ENCODE assay signal across 14 mouse cellular contexts in the genomic region with DNA sequence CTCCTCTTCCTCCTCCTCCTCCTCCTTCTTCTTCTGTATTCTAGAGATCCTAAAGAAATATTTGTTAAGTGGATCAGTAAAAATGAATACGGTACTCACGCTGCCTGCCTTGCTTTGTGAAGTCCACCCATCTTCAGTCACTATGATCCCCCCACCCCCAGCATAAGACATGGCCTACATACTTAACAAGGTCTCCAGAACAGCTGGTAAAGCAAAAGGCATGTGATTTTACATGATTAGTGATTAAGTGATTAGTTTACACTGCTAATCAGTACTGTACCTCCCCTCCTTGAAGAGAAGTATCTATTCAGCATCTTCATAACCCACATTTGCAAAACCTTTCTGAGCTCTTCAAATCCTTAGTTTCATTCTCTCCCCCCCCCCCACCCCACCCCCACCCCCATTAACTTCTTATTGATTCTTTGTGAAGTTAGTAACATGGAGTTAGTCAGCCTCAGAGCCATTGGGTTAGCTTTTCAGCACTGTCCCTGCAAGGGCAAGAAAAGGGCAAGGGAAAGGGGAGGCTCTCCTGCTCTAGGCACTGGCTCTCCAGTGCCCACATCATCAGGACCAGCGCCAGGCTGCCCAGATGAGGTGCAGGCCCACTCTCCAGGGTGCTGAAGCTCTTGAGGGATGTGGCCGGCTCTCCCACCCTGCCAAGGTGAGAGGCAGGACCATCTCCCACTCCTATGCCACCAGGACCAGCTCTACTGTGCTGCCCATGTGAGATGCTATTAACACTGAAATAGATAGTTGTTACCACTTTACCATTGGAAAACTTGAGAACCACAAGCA. TPM values are rescaled to one million over a fixed set of nuclear protein-coding genes. Genes with fewer than 3 reads are reported as not detected.
A peak's percentile ranks its signal among the peaks of the same experiment; 100 is the strongest.
DNase-seq lines count a peak whose midpoint lies in the region; ATAC-seq and TF ChIP-seq lines count a peak whose summit lies in the region.
"Had no signal": no experiment of that assay in that cellular context is flagged by ENCODE, and none has a peak within 500 bp of the region (broad histone marks: within the 10 kb centered on the region; RNA-seq: fewer than 3 reads in every experiment).

No protein-coding gene starts in this region.

- no peak for TF ChIP-seq CTCF in MEL (IDR thresholded peaks at IDR 0.05 in 2 of 3, conservative IDR thresholded peaks at IDR 0.05 in 1 of 3; ENCODE audit: control insufficient read depth in 1 of 3, insufficient read depth in 1 of 3, low read depth in 2 of 3, low read length in 3 of 3, poor library complexity in 1 of 3, severe bottlenecking in 1 of 3)

- no peak for TF ChIP-seq EP300 in MEL (IDR thresholded peaks at IDR 0.05; ENCODE audit: low read depth in 1 of 2, low read length in 2 of 2)

- H3K4me3 ChIP-seq in forebrain, embryonic 14.5 days (ENCODE audit: low read depth, low read length) = no peak overlapping the region
- H3K4me3 ChIP-seq in forebrain, embryonic 15.5 days = no peak overlapping the region
- H3K4me3 ChIP-seq in kidney, embryonic 14.5 days (ENCODE audit: low read length) = no peak overlapping the region
- H3K4me3 ChIP-seq in MEL (ENCODE audit: control insufficient read depth in 1 of 2, insufficient read depth in 1 of 2, low read depth in 2 of 2, low read length in 2 of 2) (no peak overlapping the region), myocyte (no peak overlapping the region)
- no peak overlapping the region for H3K4me3 ChIP-seq in intestine, embryonic 16.5 days (ENCODE audit: low read length)
- H3K4me3 ChIP-seq: heart, embryonic 15.5 days; hindbrain, embryonic 10.5 days; midbrain, embryonic 10.5 days had no signal

- no peaks in the 10 kb centered on the region for H3K27me3 ChIP-seq in forebrain, embryonic 14.5 days (replicated peaks; ENCODE audit: control insufficient read depth, insufficient read depth, low read length)
- H3K27me3 ChIP-seq in forebrain, embryonic 15.5 days = no peaks in the 10 kb centered on the region
- no peaks in the 10 kb centered on the region for H3K27me3 ChIP-seq in kidney, embryonic 14.5 days (ENCODE audit: control insufficient read depth, insufficient read depth, low read length)
- no peaks in the 10 kb centered on the region for H3K27me3 ChIP-seq in MEL (ENCODE audit: control insufficient read depth in 1 of 2, insufficient read depth in 2 of 2, low read length in 2 of 2)
- no peaks in the 10 kb centered on the region for H3K27me3 ChIP-seq in myocyte (ENCODE audit: control insufficient read depth, insufficient read depth, insufficient read length)
- H3K27me3 ChIP-seq in intestine, embryonic 16.5 days (replicated peaks; ENCODE audit: control insufficient read depth, insufficient read depth, low read length) = no peaks in the 10 kb centered on the region
- H3K27me3 ChIP-seq: heart, embryonic 15.5 days had no signal

- no peaks in the 10 kb centered on the region for H3K9me3 ChIP-seq in forebrain, embryonic 14.5 days (replicated peaks; ENCODE audit: control insufficient read depth, low read length)
- no peaks in the 10 kb centered on the region for H3K9me3 ChIP-seq in forebrain, embryonic 15.5 days
- H3K9me3 ChIP-seq in kidney, embryonic 14.5 days (ENCODE audit: control insufficient read depth, low read length) = no peaks in the 10 kb centered on the region
- no peaks in the 10 kb centered on the region for H3K9me3 ChIP-seq in MEL (replicated peaks; ENCODE audit: insufficient read depth, low read length)
- no peaks in the 10 kb centered on the region for H3K9me3 ChIP-seq in intestine, embryonic 16.5 days (ENCODE audit: control insufficient read depth, low read length)
- H3K9me3 ChIP-seq: heart, embryonic 15.5 days; hindbrain, embryonic 10.5 days; midbrain, embryonic 10.5 days had no signal

- no peak overlapping the region for H3K27ac ChIP-seq in forebrain, embryonic 14.5 days (ENCODE audit: low read depth, low read length)
- H3K27ac ChIP-seq in forebrain, embryonic 15.5 days (replicated peaks) = no peak overlapping the region
- no peak overlapping the region for H3K27ac ChIP-seq in kidney, embryonic 14.5 days (ENCODE audit: low read depth, low read length)
- H3K27ac ChIP-seq in MEL (ENCODE audit: control insufficient read depth, low read depth, low read length) = no peak overlapping the region
- H3K27ac ChIP-seq in intestine, embryonic 16.5 days (ENCODE audit: low read length) = no peak overlapping the region
- H3K27ac ChIP-seq: heart, embryonic 15.5 days; hindbrain, embryonic 10.5 days; midbrain, embryonic 10.5 days had no signal

- TF ChIP-seq POLR2A in MEL (IDR thresholded peaks at IDR 0.05; ENCODE audit: control insufficient read depth in 1 of 2, insufficient read depth in 1 of 2, low read depth in 1 of 2, low read length in 2 of 2, poor library complexity in 1 of 2) (no peak), myocyte (IDR thresholded peaks at IDR 0.05; ENCODE audit: insufficient read length, low read depth) (no peak)

- no peak overlapping the region for H3K4me2 ChIP-seq in forebrain, embryonic 14.5 days (ENCODE audit: low read length)
- no peak overlapping the region for H3K4me2 ChIP-seq in forebrain, embryonic 15.5 days (replicated peaks)
- H3K4me2 ChIP-seq in kidney, embryonic 14.5 days (replicated peaks; ENCODE audit: low read depth, low read length) = no peak overlapping the region
- H3K4me2 ChIP-seq in myocyte (ENCODE audit: low read depth) = peak overlapping the region; percentile 89
- H3K4me2 ChIP-seq in intestine, embryonic 16.5 days (ENCODE audit: low read depth, low read length) = no peak overlapping the region
- H3K4me2 ChIP-seq: heart, embryonic 15.5 days; liver, embryonic 11.5 days had no signal

- peak; percentile 4 for DNase-seq in forebrain, embryonic 14.5 days (ENCODE audit: low spot score)
- peak; percentile 16 to 29 for DNase-seq in kidney, postnatal 4 days
- peak; percentile 30 for DNase-seq in MEL (ENCODE audit: low read depth, low spot score)
- DNase-seq: cerebellum, adult 8-10 months; kidney, adult 18-20 months; thymus, postnatal 36 days had no signal

- no peaks in the 10 kb centered on the region for H3K36me3 ChIP-seq in forebrain, embryonic 14.5 days (ENCODE audit: control insufficient read depth, insufficient read depth, low read length)
- H3K36me3 ChIP-seq in forebrain, embryonic 15.5 days = no peaks in the 10 kb centered on the region
- no peaks in the 10 kb centered on the region for H3K36me3 ChIP-seq in kidney, embryonic 14.5 days (ENCODE audit: control insufficient read depth, insufficient read depth, low read length)
- H3K36me3 ChIP-seq in MEL (ENCODE audit: control insufficient read depth in 1 of 2, insufficient read depth in 2 of 2, low read length in 2 of 2) = peaks cover 0 to 27% of the 10 kb centered on the region in 2 experiments; a peak in 2 of 4 replicates
- H3K36me3 ChIP-seq in myocyte (ENCODE audit: control insufficient read depth, insufficient read depth) = no peaks in the 10 kb centered on the region
- H3K36me3 ChIP-seq in intestine, embryonic 16.5 days (ENCODE audit: control insufficient read depth, insufficient read depth, low read length) = no peaks in the 10 kb centered on the region
- H3K36me3 ChIP-seq: heart, embryonic 15.5 days; hindbrain, embryonic 10.5 days; midbrain, embryonic 10.5 days had no signal

- WGBS in forebrain, embryonic 14.5 days = 83% methylated on average over 4 of the region's 4 CpGs
- WGBS in forebrain, embryonic 15.5 days = 89% methylated on average over 4 of the region's 4 CpGs
- WGBS in kidney, embryonic 14.5 days = 78% methylated on average over 4 of the region's 4 CpGs
- WGBS in intestine, embryonic 16.5 days = 69% methylated on average over 4 of the region's 4 CpGs

- no peak for TF ChIP-seq RAD21 in MEL (IDR thresholded peaks at IDR 0.05; ENCODE audit: low read depth, low read length)

- H3ac ChIP-seq in myocyte (ENCODE audit: control insufficient read depth, insufficient read length) = no peak overlapping the region

- H3K9ac ChIP-seq in forebrain, embryonic 14.5 days (ENCODE audit: low read length) = no peak overlapping the region
- H3K9ac ChIP-seq in forebrain, embryonic 15.5 days (replicated peaks) = no peak overlapping the region
- H3K9ac ChIP-seq in kidney, embryonic 14.5 days (ENCODE audit: low read depth, low read length) = no peak overlapping the region
- H3K9ac ChIP-seq in MEL (ENCODE audit: control insufficient read depth, low read depth, low read length, poor library complexity, severe bottlenecking) = no peak overlapping the region
- no peak overlapping the region for H3K9ac ChIP-seq in intestine, embryonic 16.5 days (ENCODE audit: low read depth, low read length)
- H3K9ac ChIP-seq: heart, embryonic 15.5 days had no signal

- H3K79me2 ChIP-seq in MEL (ENCODE audit: control insufficient read depth, insufficient read depth, low read length, poor library complexity) = no peaks in the 10 kb centered on the region
- no peaks in the 10 kb centered on the region for H3K79me2 ChIP-seq in myocyte (ENCODE audit: control insufficient read depth, insufficient read depth)

- no peaks in the 10 kb centered on the region for H3K4me1 ChIP-seq in forebrain, embryonic 14.5 days (ENCODE audit: control insufficient read depth, insufficient read depth, low read length)
- H3K4me1 ChIP-seq in forebrain, embryonic 15.5 days = no peaks in the 10 kb centered on the region
- H3K4me1 ChIP-seq in kidney, embryonic 14.5 days (ENCODE audit: control insufficient read depth, insufficient read depth, low read length) = no peaks in the 10 kb centered on the region
- peaks cover 2 to 17% of the 10 kb centered on the region in 2 experiments for H3K4me1 ChIP-seq in MEL (ENCODE audit: control insufficient read depth in 1 of 2, insufficient read depth in 2 of 2, low read length in 2 of 2)
- no peaks in the 10 kb centered on the region for H3K4me1 ChIP-seq in intestine, embryonic 16.5 days (ENCODE audit: control insufficient read depth, insufficient read depth, low read length)
- H3K4me1 ChIP-seq: hindbrain, embryonic 10.5 days; midbrain, embryonic 10.5 days had no signal

- no peak for ATAC-seq in forebrain, embryonic 14.5 days
- ATAC-seq in forebrain, embryonic 15.5 days (replicated peaks) = no peak
- ATAC-seq in kidney, embryonic 14.5 days (ENCODE audit: low FRiP score, low TSS enrichment) = no peak
- no peak for ATAC-seq in intestine, embryonic 16.5 days

RNA-seq across cellular contexts. Expression of gene Dnm3, which starts 30.6 kb away (rescaled TPM):
- 20.6 and 28.5 TPM in 2 replicates for polyA plus RNA-seq in forebrain, embryonic 14.5 days (2014; fragmentation: Nextera tagmentation; extraction: Ambion mirVana)
- polyA plus RNA-seq in forebrain, embryonic 15.5 days (2015; fragmentation: Nextera tagmentation; extraction: Ambion mirVana) = 27.9 and 30.4 TPM in 2 replicates
- 5.1 and 6.5 TPM in 2 replicates for polyA plus RNA-seq in kidney, embryonic 14.5 days (2014; fragmentation: Nextera tagmentation; extraction: Ambion mirVana)
- not detected in 2 replicates for total RNA-seq in MEL (2012; rRNA removed)
- polyA plus RNA-seq in MEL (2012; ENCODE audit: insufficient read depth in 1 of 2, insufficient read length in 2 of 2, low read depth in 1 of 2, low replicate concordance in 2 of 2, missing spikeins in 1 of 2) (not detected), myocyte (2012; fragmentation: generic; extraction: Trizol) (3.0 TPM)
- polyA plus RNA-seq in intestine, embryonic 16.5 days (2015; fragmentation: Nextera tagmentation; extraction: Ambion mirVana) = 4.7 and 5.2 TPM in 2 replicates

RNA-seq across cellular contexts. Expression of gene Mettl13, which starts 39.9 kb away (rescaled TPM):
- polyA plus RNA-seq in forebrain, embryonic 14.5 days (2014; fragmentation: Nextera tagmentation; extraction: Ambion mirVana) = 10.2 and 11.6 TPM in 2 replicates
- 22.2 and 24.7 TPM in 2 replicates for polyA plus RNA-seq in forebrain, embryonic 15.5 days (2015; fragmentation: Nextera tagmentation; extraction: Ambion mirVana)
- 9.8 and 19.3 TPM in 2 replicates for polyA plus RNA-seq in kidney, embryonic 14.5 days (2014; fragmentation: Nextera tagmentation; extraction: Ambion mirVana)
- total RNA-seq in MEL (2012; rRNA removed) = 23.7 and 29.1 TPM in 2 replicates
- polyA plus RNA-seq in MEL (2012; ENCODE audit: insufficient read depth in 1 of 2, insufficient read length in 2 of 2, low read depth in 1 of 2, low replicate concordance in 2 of 2, missing spikeins in 1 of 2) (10 to 100 TPM in 1 of 2 experiments, not detected in 1; 60.1 TPM), myocyte (2012; fragmentation: generic; extraction: Trizol) (12.3 TPM)
- polyA plus RNA-seq in intestine, embryonic 16.5 days (2015; fragmentation: Nextera tagmentation; extraction: Ambion mirVana) = 17.8 and 18.5 TPM in 2 replicates
